Mouse (Mus musculus) lung, postnatal 14 days (tissue): Measurements from ENCODE around the gene Mrm3.
"Not testable (repeated sequence)": the region's sequence is repeated elsewhere in the genome, so short reads cannot be mapped to it uniquely, and the experiment has no call there.

Source experiments
- DNase-seq: peaks from one replicate; pipeline ENCODE4 v3.0.0; 2021

The Mrm3 gene

DNA sequence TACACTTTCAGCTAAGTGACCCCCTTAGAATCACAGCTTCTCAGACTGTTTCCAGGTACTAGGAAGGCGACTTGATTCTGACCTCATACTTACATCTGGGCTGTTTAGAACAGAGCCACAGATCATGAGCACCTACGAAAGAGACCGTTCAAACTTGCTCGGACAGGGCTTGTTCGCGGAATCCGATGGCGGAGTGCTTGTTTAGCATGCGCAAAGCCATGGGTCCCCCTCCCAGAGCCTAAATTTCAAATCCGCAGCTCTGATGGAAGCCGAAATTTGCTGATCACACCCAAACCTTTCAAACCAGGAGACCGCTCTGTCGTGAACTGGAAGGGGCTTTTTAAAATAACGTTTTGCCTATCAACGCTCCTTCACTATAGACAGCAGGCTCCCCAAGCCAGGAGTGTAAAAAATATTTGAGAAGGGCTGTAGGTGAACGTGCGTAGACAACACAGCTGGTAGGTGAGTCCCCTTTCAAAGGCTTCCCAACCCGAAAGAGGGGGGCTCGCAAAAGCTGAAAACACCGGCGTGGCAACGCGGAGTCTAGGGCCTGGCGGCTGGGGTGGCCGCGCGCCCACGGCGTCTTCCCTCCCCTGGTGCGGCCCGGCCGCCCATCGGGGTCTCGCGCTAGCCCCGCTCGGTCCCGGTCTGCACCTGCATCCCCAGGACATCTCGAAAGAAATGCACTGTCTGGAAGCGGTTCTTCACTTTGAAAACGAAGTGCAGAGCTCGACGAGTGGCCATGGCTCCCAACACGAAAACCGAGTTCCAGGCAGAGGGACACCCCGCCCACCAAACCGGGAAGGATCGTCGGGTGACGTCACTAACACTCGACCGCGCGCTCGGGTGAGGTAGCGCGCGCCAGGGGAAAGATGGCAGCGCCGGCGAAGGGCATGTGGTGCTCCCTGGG is at the start of gene Mrm3, which contains the start of gene Glod4:
Gene Mrm3 (plus strand): TSS at position 815 of the 910 bp plus-strand sequence.
Gene Glod4 (minus strand): TSS at position 825 of the 910 bp plus-strand sequence.
- peak; percentile 94 for DNase-seq

DNA sequence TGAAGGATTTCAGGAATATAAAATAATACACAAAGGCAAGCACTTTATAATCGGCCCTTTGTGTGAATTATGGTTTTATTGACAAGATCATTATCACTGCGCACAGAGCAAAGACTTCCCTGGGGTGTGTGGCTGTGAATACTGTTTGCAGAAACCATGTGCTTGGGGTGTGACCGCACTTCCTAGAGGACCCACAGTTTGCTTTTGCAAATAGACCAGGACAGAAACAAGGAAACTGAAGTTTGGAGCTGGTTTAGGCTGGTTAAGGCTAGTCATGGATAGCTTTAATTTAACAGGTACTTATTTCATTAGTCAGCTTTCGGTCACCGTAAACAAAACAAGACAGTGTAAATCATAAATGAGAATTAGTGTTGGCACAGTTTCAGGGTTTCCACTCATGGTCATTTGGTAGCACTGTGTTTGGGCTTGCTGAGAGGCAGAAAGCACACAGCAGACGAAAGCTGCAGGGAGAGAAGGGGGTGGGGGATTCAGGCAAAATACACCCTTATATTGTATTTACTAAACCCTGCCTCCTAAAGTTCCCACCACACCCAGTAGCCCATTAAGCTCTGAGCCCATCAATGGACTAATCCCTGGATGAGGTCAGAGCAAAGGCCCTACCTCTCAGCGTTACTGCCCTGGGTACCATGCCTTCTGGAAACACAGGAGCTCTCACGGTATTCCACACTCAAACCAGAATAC is 47.1 kb upstream of the Mrm3 start:
- no peak for DNase-seq

DNA sequence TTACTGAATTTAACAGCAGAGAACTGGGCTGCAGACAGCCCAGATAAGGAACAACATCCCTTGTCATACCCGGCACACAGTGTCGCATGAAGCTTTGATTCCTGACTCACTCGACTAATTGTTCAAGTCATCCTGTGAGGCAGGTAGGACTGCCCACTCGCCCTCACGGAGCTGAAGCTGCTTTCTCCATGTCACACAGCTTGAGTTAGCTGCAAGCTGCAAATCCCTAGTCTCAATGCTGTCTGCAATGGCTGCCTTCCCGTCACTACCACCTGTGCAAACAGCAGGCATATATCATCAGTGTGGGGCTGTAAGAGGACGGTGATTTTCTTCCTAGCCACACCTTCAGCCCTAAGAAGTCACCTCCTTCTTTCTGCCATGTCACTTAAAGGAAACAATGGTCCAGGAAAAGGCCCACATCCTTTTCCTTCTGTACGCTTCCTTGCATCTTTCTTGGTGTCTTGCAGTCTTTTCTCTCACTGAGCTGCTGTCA is 46.5 kb upstream of the Mrm3 start:
- DNase-seq, result no peak

DNA sequence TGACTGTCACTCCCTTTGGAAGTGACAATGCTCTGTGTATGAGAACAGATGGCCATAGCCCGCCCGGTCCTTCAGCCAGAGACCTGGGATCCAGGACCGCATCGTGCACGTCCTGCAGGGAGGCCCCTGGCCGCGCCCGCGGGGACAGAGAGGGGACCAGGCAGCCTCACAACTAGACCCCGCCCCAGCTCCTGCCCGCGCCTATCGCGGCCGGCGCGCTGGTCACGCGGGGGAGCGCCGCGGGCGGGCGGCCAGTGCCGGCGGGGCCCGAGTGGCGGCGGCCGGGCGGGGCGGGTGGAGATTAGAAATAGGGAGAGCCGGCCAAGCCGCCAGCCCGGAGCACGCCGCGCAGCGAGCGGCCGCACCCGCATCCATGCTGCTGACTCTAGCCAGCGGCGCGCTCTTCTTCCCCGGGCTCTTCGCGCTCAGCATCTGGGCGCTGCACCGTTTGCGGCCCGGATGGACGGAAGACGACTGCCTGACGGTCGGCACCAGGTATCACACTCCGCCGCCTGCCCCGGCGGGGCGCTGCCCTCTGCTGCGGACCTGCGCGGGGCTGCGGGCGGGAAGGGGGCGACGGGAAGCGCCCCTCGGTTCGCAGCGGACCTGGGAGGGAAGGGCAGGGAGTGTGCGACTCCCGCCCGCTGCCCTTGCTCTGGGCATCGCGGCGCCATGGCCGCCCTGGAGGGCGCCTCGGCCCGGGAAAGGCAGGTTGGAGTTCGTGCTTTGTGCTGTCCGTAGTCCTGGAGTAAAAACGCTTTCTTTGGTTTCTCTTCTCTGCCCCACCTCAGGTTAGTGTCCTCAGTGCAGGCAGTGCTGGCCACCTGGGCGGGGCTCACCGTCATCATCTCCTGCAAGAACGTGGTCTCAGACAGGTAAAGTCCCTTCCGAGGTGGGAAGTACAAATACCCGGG is 41.5 kb upstream of the Mrm3 start:
- DNase-seq, result peak; percentile 89

DNA sequence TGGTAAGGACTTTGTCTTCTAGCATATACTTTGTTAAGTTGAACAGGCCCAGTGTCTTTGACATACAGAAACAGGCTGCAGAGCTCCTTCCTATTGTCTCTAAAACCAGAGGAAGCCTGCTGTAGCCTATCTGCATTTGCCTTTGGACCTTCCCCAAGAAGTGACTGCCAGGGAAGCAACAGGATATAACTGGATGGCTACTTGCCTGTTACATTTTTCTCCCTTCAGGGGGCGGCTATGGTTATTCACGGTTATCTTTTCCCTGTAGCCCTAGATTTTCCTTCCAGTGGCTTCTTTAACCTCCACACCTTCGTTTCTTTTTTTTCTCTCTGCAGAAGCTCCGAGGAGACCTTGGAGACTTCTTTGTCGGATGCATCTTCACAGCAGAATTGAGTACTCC is 36.7 kb upstream of the Mrm3 start:
- DNase-seq, result no peak

DNA sequence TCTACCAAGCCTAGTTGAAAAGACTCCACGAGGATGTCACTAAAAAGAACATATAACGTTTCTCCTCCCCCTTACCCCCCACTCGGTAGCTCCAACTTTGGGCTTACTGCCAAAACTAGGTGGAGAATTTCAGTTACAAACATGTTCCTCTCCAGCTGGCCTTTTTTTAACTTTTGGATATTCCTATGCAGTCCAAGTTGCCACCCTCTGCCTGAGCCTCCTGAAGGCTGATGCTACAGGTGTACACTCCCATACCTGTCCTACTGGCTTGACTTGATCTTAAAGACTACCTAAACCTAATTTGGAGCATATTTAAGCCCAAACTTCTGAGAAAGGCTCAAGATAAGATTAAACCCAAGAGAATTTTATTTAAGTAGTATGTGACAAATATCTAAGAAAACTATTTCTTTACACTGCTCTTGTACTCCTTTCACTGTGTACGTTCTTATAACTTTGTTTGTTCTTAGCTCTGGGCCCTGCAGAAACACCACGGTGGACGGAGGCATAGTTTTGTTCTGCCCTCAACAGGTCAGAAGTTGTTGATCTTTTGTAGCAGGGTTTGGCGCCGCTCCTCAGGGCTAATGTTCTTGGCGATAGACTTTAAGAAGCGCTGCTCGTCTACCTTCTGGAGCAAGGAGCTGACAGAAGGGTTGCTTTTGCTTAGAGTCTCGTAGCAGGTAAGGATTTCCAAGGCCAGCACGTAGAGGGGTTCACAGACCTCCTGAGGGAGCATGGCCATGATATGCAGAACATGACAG is 33.1 kb upstream of the Mrm3 start:
- DNase-seq, result peak; percentile 22

DNA sequence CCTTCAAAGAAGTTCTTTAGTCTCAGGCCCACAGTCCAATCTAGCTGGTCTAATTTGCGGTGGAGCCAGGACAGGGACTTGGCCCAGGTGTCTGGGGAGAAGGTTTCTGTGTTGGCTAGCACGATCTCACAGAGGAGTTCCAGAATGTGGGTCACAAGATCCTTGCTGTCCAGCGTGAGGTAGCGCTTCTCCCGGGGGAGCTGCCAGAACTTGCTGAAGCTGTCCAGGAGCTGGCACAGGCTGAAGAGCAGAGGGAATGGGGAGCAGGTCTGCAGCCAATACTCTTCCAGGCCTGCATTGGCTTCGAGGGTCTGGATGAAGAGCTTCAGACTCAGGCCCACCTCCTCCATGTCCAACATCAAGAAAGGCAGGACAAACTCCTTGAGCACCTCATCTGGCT is 31.9 kb upstream of the Mrm3 start:
- DNase-seq, result not testable (repeated sequence)

DNA sequence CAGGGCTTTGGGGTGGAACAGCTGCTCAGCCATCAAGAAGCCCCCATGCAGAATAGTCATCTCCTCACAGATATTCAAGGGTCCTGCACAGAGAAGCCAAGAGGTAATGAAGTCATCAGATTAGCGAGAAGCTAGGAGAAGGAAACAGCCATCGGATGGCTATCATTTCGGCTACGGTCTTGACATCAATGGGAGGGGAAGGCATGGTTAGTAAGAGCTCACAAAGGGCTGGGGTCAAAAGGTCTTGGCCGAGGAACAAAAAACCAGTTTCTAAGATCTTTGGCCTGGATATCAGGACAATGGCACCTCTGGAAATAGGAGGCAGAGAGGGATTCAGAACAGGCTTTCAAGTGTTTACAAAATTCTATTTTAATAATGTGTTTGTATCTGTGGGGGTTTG is 29.7 kb upstream of the Mrm3 start:
- no peak for DNase-seq

DNA sequence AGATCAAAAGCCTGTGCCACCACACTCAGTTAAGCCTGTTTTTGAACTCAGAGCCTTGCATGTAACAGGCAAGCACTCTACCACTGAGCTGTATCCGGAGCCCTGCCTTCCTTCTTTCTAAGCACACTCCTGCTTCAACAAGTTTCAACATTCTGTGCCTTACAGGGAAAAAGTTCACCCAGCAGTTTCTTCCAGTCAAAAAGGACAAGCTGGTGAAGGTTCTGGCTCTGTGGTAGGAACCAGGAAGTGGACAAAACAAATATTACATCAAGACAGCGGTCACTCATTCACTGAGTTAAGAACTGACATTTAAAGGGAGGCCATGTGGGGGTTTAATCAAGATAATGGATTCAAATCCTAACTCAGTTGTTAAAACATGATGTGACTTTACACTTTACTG is 28.5 kb upstream of the Mrm3 start:
- no peak for DNase-seq

DNA sequence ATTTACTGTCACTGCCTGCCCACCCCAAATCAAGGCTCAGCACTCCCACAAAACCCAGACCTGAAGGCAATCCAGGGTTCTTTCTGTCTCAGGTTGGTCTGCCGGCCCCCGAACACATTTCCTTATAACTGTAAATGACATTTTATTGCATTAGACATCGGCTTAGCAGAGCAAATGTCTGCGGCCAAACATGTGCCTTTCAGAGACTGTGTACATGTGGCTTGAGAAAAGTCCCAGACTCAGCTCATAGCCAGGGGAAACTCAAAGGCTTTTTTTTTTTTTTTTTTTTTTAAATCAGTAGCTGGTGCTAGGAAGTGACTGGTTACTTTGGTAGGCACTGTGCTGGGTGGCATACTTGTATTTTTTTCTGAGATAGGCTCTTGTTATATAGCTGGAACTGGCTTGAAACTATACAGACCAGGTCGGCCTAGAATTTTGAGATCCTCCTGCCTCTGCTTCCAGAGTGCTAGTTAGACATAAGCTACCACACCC is 27.4 kb upstream of the Mrm3 start:
- DNase-seq, result no peak

DNA sequence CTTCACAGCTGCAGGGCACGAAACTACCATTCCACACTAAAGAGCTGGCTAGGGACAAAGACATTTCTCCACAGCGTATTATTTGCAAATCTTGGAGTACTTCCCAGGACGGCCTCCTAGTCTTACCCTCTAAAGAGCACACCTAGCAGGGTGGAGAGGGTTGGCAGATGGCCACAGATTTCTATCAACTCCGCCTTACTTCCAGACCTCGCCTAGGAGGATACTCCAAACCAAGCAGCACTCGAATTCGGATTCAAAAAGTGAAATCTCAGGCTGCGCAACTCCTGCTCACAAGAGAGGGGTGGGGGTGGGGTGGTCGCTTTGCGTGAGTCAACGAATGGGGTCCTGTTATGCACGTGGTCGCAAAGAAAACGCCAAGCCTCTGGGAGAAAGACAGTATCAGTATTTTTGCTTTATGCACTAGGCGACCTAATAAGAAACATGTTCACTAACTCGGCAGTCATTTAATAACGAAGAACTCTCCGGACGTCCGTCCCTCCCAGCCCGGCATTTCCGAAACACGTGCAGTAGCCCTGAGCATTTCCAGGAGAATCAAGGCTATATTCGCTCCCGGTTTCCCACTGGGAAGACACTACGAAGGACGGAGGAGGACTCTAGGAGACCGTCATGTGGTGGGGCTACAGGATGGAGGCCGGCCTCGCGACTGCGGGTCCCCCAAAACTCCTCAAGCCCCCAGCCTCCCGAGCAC is 26.7 kb upstream of the Mrm3 start:
- peak; percentile 76 for DNase-seq

DNA sequence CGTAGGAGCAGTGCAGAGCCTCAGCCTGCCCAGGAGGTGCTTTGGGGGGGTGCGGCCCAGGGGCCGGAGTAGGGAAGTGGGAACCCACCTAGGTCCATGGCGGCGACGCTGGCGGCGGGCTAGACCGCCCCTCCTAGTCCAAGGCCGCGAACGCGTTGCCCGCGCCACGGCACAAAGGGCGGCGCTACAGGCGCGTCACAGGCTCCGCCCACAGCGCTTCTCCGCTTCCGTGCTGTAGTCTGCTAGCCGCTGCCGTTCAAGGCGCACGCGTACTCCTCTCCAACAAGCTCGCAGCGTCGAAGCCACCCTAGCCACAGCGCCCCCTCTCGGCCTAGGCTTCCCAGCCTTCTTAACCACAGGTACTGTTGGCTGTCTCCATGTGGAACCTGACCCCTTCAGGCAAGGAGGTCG is 26.1 kb upstream of the Mrm3 start, which contains the start of the genes Dbil5 and Gemin4:
Gene Dbil5 (plus strand): TSS at position 219 of the 411 bp plus-strand sequence.
Gene Gemin4 (minus strand): TSS at position 275 of the 411 bp plus-strand sequence.
- DNase-seq, result peak; percentile 99

DNA sequence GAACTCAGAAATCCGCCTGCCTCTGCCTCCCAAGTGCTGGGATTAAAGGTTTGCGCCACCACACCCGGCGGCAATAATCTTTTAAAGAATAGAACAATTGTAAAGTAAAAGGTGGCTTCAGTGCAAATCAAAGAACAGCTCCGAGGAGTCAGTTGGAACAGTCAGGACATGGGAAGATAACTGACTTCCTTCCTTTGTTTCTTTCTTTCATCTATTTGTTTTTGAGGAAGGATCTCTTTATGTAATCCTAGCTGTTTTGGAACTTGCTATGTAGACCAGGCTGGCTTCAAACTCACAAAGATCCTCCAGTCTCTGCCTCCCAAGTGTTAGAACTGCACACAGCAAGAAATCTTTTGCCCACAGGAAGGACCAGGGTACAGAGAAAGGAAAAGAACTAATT is 18.9 kb upstream of the Mrm3 start:
- DNase-seq, result no peak

DNA sequence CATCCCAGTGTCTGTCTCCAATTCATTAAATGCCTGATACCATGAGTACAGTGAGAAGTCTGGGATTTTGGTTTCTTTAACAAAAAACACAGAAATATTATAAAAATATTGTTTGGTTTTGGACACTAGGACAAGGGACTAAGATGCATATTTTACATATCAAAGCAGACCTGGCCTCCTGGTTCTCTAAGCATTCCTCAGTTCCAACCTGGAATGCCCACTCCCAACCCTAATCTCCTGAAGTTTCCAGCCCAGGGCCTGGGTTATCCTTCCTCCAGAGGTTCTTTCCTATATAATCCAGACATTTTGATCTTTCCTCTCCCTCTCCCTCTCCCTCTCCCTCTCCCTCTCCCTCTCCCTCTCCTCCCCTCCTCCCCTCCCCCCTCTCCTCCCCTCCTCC is 18.5 kb upstream of the Mrm3 start:
- no peak for DNase-seq

DNA sequence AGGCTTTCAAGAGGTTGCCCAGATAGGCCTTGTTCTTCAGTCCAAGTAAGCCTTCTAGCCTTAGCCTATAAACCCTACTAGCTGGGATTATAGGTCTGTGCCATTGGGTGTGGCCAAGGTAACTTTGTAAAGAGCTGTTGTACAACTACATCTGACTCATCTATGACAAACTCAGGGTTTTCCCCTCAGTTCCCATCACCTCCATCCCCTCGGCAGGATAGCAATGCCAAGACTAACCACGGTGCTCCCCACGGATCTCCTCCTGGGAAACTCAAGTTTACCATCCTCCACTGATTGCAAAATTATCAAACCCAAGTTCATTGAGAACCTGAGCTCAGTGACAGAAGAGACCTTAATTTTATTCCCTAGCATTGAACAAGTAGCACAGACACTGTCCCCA is 7.4 kb upstream of the Mrm3 start:
- DNase-seq, result no peak

DNA sequence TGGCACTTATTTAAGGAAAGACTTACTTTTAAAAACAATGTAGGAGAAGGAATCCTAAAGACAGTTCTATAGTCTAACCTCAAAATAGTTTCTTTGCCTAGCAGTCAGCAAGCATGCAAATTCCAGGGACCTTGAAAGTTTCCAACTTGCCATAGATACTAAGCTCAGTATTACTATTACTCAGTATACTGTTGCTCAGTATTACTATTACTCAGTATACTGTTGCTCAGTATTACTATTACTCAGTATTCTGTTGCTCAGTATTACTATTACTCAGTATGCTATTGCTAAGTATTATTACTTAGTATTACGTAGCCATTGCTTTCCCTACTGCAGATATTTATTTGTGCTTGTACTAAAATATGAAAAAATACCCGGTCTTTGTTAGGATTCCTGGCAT is 3.8 kb upstream of the Mrm3 start:
- DNase-seq, result no peak

DNA sequence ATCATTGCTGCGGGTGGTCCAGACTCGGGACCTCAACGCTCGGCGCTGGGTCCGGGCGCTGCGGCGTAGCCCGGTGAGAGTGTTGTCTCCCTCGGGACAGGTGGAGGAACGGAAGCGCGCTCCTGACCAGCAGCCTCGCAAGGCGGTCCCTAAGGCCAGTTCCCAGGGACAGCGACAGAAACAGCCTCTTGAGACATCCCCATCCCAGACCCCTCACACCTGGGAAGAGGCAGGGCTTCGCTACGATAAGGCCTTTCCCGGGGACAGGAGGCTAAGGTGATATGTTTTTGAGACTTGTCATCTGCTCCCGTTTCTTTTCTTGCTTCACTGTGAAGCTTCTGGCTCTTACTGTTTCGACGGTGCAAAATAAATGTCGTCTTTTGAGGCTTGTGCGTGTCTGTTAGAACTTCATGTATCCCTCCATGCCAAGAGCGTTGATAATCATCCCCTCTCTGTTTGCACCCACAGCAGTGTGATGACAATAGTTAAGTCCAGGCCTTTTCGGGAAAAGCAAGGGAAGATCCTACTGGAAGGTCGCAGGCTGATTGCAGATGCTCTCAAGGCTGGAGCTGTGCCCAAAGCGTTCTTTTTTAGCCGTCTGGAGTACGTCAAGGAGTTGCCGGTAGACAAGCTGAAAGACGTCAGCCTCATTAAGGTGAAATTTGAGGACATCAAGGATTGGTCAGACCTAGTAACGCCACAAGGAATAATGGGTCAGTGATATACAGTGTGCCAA is 464 bp downstream of the Mrm3 start:
- no peak for DNase-seq

DNA sequence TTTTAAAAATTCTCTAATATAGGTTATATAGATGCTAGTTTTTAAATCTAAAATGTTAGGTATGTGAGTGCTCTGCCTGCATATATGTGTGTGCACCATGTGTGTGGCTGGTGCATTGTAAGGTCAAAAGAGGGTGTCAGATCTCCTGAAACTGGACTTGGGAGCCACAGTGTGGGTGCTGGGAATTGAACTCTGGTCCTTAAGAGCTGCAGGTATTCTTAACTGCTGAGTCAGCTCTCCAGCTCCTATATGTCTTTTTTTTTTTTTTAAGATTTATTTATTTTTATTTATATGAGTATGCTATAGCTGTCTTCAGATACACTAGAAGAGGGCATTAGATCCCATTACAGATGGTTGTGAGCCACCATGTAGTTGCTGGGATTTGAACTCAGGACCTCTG is 2.9 kb downstream of the Mrm3 start:
- DNase-seq, result no peak

DNA sequence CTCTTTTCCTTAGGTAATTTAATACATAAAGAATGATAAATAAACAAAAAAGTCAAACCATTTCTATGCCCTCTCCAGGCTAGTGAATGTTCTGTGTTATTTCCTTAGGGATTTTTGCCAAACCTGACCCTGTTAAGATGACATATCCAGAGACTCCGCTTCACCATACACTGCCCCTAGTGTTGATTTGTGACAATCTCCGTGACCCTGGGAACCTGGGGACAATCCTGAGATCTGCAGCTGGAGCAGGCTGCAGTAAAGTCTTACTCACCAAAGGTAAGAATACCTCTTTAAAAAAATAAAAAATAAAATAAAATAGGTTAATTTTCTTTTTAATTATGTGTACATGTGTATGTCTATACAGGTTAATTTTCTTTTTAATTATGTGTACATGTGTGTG is 3.7 kb downstream of the Mrm3 start:
- no peak for DNase-seq

DNA sequence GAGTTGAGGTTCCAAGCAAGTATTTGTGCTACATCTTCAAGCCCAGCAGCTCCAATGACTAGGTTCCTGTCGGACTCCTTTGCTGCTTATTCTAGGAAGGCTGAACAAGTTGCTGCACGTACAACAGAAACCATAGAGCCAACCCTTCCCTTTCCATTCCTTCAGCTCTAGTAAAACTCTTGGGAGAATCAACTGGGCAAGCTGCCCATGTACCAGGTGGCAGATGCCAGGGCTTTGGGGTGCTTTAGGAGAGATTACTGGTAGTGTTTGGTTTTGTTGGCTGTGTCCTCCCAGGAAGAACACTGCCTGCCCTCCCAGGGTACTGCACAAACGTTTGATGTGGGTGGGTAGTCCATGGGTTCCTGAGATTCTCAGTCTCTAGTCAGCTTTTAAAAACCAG is 8.5 kb downstream of the Mrm3 start:
- no peak for DNase-seq
